Mouse (Mus musculus) liver, postnatal 0 days (tissue): ENCODE measurements at regions not wholly inside any gene's neighbourhood (a gene's known extent, or its start where the extent isn't known, plus 50 kb on each side); places are given as distances from the start of the nearest gene placed in this dataset.
A peak's percentile ranks its signal among the peaks of the same experiment; 100 is the strongest.

ENCODE experiments used
- ATAC-seq: fragments of 200-750 bp; cut with Nextera tagmentation; 2 replicates; pipeline ENCODE4 v1.8.0; 2017; ENCODE audit warnings: mild to moderate bottlenecking, moderate library complexity
- DNase-seq: peaks from one replicate; pipeline ENCODE4 v3.0.0-alpha.2; 2016
- H3K27ac ChIP-seq: fragments of 300-500 bp; sonication (generic); 2 replicates; pipeline ENCODE4 v1.5.1; 2014; ENCODE audit warnings: antibody characterized with exemption, moderate library complexity, mild to moderate bottlenecking, low read depth
- H3K27me3 ChIP-seq: fragments of 300-500 bp; sonication (generic); 2 replicates; pipeline ENCODE4 v1.6.1; 2014; ENCODE audit warnings: low read length, control low read depth, mixed read lengths; ENCODE audit not compliant: insufficient read depth
- H3K36me3 ChIP-seq: fragments of 300-500 bp; sonication (generic); replicated peaks from 2 replicates; pipeline ENCODE4 v1.6.1; 2014; ENCODE audit warnings: mild to moderate bottlenecking, control low read depth, low read length, moderate library complexity, mixed read lengths; ENCODE audit not compliant: insufficient read depth
- H3K4me1 ChIP-seq: fragments of 300-500 bp; sonication (generic); 2 replicates; pipeline ENCODE4 v1.6.1; 2014; ENCODE audit warnings: antibody characterized with exemption, mild to moderate bottlenecking, control low read depth; ENCODE audit not compliant: insufficient read depth
- H3K4me2 ChIP-seq: fragments of 300-500 bp; sonication (generic); 2 replicates; pipeline ENCODE4 v1.6.1; 2014; ENCODE audit warnings: low read depth, mild to moderate bottlenecking, low read length, moderate library complexity, mixed read lengths
- H3K4me3 ChIP-seq: fragments of 300-500 bp; sonication (generic); 2 replicates; pipeline ENCODE4 v1.5.1; 2014; ENCODE audit warnings: low read depth, low read length
- H3K9ac ChIP-seq: fragments of 300-500 bp; sonication (generic); replicated peaks from 2 replicates; pipeline ENCODE4 v1.6.1; 2014; ENCODE audit warnings: mild to moderate bottlenecking, moderate library complexity
- H3K9me3 ChIP-seq: fragments of 300-500 bp; sonication (generic); 2 replicates; pipeline ENCODE4 v1.6.1; 2016; ENCODE audit warnings: mild to moderate bottlenecking, control low read depth, low read length, mixed read lengths
- CTCF ChIP-seq: sonication (generic); IDR thresholded peaks from 2 replicates; pipeline ENCODE4 v1.5.1; 2016; ENCODE audit warnings: antibody characterized with exemption, low read depth
- EP300 ChIP-seq: IDR thresholded peaks from 2 replicates; pipeline ENCODE4 v1.6.1; 2016; ENCODE audit warnings: antibody characterized with exemption, low read depth, mild to moderate bottlenecking
- WGBS: fragments of 180-500 bp; shearing (Covaris S2); extraction: QIAGEN DNeasy Blood & Tissue Kit; methylation state at CpG from one replicate; pipeline ENCODE4 v1.1.7; 2014; ENCODE audit not compliant: insufficient replicate concordance; 5-methylcytosine and 5-hydroxymethylcytosine counted together

DNA sequence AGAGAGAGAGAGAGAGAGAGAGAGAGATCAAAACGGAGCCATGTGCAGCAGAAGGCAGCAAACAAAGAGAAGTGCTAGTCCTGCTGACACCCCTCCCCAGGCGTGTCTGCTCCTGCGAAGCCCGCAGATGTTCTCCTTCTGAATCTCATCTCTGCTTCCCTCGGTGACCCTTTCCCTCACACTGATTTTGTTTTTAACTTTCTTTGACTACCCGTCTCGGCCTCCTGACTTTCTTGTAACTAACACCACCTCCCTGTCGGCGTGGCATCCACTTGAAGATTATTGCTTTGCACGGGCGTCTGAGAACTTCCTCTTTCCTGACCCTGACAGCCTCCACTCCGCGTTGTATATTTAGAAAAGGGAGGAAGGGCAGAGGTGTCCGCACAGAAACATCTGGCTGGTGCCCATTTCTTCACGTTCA, 654.3 kb downstream of the Adgrl2 start:
- H3K4me2 ChIP-seq, result peak overlapping the region; percentile 57
- no peak overlapping the region for H3K9ac ChIP-seq
- ATAC-seq, result 0 out of 2 replicates have a peak, but pooled peaks have one; percentile 33
- no peak overlapping the region for H3K4me3 ChIP-seq
- H3K27me3 ChIP-seq, result no peaks in the 10 kb centered on the region
- WGBS, result 19% methylated on average over 15 of the region's 15 CpGs
- no peaks in the 10 kb centered on the region for H3K36me3 ChIP-seq
- DNase-seq, result peak; percentile 21
- no peaks in the 10 kb centered on the region for H3K9me3 ChIP-seq
- no peak for TF ChIP-seq EP300
- no peak for TF ChIP-seq CTCF
- H3K27ac ChIP-seq, result no peak overlapping the region
- H3K4me1 ChIP-seq, result no peaks in the 10 kb centered on the region; the same call in 1 of the 2 replicates

GRCm38 (mm10) chr3:148335654-148336053, 654.7 kb downstream of the Adgrl2 start:
- Histone ChIP-seq H3K4me2 (peak overlapping the region; percentile 57; the same call in 1 of the 2 replicates), H3K4me3 (no peak overlapping the region), H3K9ac (no peak overlapping the region), H3K27me3 (no peaks in the 10 kb centered on the region), H3K9me3 (no peaks in the 10 kb centered on the region), H3K4me1 (no peaks in the 10 kb centered on the region; the same call in 1 of the 2 replicates), H3K36me3 (no peaks in the 10 kb centered on the region), H3K27ac (no peak overlapping the region)
- WGBS, result 76% methylated on average over 7 of the region's 7 CpGs
- TF ChIP-seq EP300 (no peak), CTCF (no peak)
- DNase-seq (no peak), ATAC-seq (no peak)

DNA sequence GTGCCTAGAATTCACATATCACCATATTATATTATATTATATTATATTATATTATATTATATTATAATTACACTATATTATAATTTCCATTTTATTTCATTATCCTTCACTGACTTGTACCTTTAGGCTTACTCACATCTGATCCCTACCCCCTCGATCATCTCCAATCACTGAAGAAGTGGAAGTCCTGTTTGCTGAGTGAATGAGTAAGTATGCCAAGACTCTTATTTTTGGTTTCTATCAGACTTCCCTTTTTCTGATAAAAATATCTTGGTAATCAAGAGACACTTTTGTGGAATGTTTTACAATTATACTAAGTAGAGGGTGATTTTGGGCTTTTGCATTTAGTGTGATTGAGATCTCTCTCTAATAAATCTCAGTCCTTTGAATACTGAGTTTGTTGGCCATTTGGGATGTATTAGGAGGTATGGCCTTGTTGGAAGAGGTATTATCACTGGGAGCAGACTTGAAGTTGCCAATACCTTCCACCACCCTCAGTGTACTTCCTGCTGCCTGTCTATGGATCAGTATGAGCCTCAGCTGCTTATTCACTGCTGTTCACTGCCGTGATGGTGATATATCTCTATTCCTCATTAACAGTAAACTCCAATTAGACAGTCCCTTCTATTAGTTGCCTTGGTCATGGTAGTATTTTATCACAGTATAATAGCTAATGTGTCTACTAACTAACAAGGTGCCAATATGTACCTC, 665.3 kb downstream of the Adgrl2 start:
- ATAC-seq, result no peak
- no peaks in the 10 kb centered on the region for H3K36me3 ChIP-seq
- H3K27ac ChIP-seq, result no peak overlapping the region
- TF ChIP-seq CTCF, result no peak
- no peak for TF ChIP-seq EP300
- H3K27me3 ChIP-seq, result no peaks in the 10 kb centered on the region
- no peak overlapping the region for H3K4me3 ChIP-seq
- no peak overlapping the region for H3K4me2 ChIP-seq
- H3K9ac ChIP-seq, result no peak overlapping the region
- 73% methylated on average over 2 of the region's 2 CpGs for WGBS
- H3K9me3 ChIP-seq, result no peaks in the 10 kb centered on the region
- H3K4me1 ChIP-seq, result no peaks in the 10 kb centered on the region
- no peak for DNase-seq

- Histone ChIP-seq H3K9ac (no peak overlapping the region), H3K27ac (no peak overlapping the region), H3K4me1 (no peaks in the 10 kb centered on the region), H3K27me3 (no peaks in the 10 kb centered on the region), H3K9me3 (no peaks in the 10 kb centered on the region), H3K36me3 (no peaks in the 10 kb centered on the region), H3K4me3 (no peak overlapping the region), H3K4me2 (no peak overlapping the region)
- DNase-seq (no peak), ATAC-seq (no peak)
- TF ChIP-seq CTCF (no peak), EP300 (no peak)
- WGBS, result 70% methylated on average over 3 of the region's 3 CpGs
Observed at GRCm38 (mm10) chr3:148321894-148322293, 668.5 kb downstream of the Adgrl2 start.

DNA sequence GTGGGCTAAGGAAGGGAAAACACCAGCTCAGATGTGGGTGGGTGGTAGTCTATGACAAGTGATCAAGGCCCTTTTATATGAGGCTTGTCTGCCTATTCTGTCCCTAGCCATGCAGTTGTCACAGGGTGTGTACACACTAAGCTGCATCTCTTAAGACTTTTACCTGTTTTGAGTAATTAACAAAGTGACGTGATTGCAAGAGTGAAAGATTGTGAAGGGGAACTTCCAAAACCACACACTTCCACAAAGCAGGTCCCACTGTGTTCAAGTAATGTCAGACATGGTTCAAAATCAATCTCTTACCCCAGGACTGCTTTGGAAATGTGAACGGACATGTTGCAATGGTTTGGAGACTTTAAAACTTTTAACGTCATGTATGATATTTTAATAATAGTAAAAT, 674.2 kb downstream of the Adgrl2 start:
- no peak for DNase-seq
- no peak for TF ChIP-seq CTCF
- TF ChIP-seq EP300, result no peak
- Histone ChIP-seq H3K4me1 (no peaks in the 10 kb centered on the region), H3K9me3 (no peaks in the 10 kb centered on the region), H3K36me3 (no peaks in the 10 kb centered on the region), H3K9ac (no peak overlapping the region), H3K27ac (no peak overlapping the region), H3K4me3 (no peak overlapping the region), H3K4me2 (no peak overlapping the region), H3K27me3 (no peaks in the 10 kb centered on the region)
- WGBS, result 76% methylated on average over 3 of the region's 3 CpGs
- no peak for ATAC-seq

DNA sequence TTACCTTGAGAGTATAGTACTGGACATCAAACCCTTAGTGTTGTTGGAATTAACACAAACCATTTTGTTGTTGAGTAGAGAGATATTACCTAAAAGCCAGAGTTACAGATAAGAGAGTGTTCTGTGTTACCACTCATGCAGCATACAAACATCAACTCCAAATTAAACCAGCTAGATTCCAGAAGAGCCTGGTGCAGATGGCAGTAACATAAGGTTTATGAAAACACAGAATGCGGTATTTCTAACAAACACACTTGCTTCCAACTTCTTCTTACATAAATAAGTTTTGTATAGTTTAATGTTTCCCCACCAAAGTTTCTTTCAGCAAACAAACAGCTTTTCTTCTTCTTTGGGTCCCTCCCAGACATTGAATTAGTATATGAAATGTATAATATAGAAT, 675.1 kb downstream of the Adgrl2 start:
- no peak overlapping the region for H3K27ac ChIP-seq
- no peaks in the 10 kb centered on the region for H3K9me3 ChIP-seq
- ATAC-seq (no peak), DNase-seq (no peak)
- TF ChIP-seq CTCF (no peak), EP300 (no peak)
- H3K27me3 ChIP-seq, result no peaks in the 10 kb centered on the region
- H3K9ac ChIP-seq, result no peak overlapping the region
- H3K4me2 ChIP-seq, result no peak overlapping the region
- H3K4me1 ChIP-seq, result no peaks in the 10 kb centered on the region
- no peak overlapping the region for H3K4me3 ChIP-seq
- H3K36me3 ChIP-seq, result no peaks in the 10 kb centered on the region
- 85% methylated on average over 1 of the region's 1 CpGs for WGBS
